Mouse (Mus musculus) cerebellum, adult 9-10 months (tissue): ENCODE data around the gene Zfp689.
A peak's percentile ranks its signal among the peaks of the same experiment; 100 is the strongest.
"Not testable (repeated sequence)": the region's sequence is repeated elsewhere in the genome, so short reads cannot be mapped to it uniquely, and the experiment has no call there.

Experiments used
- DNase-seq: peaks from one replicate; pipeline ENCODE4 v3.0.0; 2022

Zfp689 gene

GRCm38 (mm10) chr7:127448521-127449300 is at the start of gene Zfp689:
Gene Zfp689 (minus strand): TSS chr7:127449158.
- peak; percentile 98 for DNase-seq

GRCm38 (mm10) chr7:127498407-127498806 is 49.4 kb upstream of the Zfp689 start:
- DNase-seq = no peak

- no peak for DNase-seq
These were observed 48.4 kb upstream of the Zfp689 start for GRCm38 (mm10) chr7:127497382-127497781.

- no peak for DNase-seq
These were observed 45.7 kb upstream of the Zfp689 start for GRCm38 (mm10) chr7:127494648-127495047.

DNA sequence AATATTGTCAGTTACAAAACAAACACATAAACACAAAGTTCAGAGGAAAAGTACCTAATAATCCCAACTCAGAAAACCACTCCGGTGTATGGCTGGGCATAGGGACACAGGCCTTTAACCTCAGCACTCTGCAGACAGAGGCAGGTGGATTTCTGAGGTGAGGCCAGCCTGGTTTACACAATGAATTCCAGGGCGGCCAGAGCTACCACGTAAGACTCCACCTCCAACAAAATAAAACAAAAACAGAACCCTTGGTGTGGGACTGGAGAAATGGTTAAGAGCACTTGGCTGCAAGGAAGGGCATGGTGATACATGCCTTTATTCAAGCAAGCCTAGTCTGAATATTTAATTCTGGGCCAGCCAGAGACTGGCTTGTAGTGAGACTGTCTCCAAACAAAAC is 42.9 kb upstream of the Zfp689 start:
- no peak for DNase-seq

DNA sequence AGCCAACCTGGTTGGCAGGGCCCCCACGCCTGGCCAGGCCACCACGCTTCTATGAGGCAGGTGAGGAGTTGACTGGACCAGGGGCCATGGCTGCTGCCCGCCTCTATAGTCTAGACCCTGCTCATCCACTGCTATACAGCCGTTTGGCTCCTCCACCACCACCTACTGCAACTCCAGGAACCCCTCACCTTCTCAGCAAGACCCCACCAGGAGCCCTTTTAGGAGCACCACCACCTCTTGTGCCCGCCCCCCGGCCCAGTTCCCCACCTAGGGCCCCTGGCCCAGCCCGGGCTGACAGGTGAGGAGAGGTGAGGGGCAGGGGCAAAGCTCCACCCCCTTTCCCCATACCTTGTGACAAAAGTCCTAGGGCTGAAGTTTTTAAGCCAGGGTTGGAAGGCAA is 41.0 kb upstream of the Zfp689 start:
- DNase-seq = no peak

DNA sequence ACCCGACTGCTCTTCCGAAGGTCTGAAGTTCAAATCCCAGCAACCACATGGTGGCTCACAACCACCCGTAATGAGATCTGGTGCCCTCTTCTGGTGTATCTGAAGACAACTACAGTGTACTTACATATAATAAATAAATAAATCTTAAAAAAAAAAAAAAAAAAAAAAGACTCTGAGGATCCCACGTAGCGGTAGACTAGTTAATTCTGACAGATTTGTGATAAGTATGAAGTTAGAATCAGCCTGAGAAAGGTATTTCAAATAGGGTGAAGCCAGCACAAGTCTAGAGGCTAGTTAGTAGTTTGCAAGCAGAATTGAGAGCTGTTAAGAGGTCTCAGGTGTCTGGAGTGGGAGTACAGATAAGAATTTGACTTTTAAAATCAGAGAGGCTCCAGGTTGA is 39.4 kb upstream of the Zfp689 start:
- DNase-seq = not testable (repeated sequence)

DNA sequence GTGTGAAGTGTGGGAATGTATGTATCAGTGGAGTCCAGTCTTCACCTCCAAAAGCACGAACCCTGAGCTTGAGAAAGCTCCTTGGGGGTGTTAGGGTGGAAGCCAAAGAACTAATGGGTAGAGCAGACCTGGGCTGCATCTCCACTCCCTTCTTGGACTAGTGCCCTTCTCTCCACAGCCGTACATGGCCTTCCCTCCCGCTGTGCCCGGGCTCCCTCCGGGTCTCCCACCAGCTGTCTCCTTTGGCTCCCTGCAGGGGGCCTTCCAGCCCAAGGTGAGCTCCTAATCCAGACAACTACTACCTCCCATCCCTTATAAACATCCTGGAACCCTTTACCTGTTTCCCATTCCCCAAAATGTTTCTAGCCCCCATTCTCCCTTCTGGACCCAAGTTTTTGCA is 36.5 kb upstream of the Zfp689 start:
- peak; percentile 65 for DNase-seq

- DNase-seq = no peak
These were observed 31.4 kb upstream of the Zfp689 start for GRCm38 (mm10) chr7:127480321-127480720.

DNA sequence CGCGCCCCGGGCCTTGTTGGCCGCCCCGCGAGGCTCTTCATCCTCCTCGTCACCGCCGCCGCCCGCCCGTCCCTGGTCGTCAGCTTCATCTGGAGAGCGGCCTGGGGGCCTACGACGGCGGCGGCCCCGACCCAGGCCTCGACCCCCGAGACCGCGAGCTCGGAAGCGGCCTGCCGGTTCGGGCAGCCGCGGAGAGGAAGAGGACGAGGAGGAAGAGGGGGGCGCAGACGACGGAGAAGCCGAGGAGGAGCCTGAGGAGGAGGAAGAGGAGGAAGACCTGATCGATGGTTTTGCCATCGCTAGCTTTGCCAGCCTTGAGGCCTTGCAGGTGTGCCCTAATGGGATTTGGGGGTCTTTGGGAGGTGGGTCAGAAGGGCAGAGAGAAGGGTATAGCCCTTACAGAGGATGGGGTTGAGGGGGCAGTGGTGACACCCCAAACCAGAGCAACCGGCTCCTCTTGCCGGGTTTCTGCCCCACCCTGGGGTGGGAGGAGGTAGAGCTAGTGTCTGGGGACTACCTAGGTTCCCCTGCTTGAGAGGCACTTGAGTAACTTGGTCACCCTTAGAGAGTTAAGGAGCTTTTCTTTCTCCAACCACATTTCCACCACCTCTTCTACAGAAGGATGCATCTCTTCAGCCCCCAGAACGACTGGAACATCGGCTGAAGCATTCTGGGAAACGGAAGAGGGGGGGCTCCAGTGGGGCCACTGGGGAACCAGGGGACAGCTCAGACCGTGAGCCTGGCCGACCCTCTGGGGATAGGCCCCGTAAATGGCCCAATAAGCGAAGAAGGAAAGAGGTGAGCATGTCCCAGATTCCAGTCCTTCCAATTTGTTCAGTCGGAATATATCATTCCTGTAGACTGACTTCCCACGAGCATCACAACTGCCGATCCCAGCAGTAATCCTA is 30.6 kb upstream of the Zfp689 start:
- no peak for DNase-seq

DNA sequence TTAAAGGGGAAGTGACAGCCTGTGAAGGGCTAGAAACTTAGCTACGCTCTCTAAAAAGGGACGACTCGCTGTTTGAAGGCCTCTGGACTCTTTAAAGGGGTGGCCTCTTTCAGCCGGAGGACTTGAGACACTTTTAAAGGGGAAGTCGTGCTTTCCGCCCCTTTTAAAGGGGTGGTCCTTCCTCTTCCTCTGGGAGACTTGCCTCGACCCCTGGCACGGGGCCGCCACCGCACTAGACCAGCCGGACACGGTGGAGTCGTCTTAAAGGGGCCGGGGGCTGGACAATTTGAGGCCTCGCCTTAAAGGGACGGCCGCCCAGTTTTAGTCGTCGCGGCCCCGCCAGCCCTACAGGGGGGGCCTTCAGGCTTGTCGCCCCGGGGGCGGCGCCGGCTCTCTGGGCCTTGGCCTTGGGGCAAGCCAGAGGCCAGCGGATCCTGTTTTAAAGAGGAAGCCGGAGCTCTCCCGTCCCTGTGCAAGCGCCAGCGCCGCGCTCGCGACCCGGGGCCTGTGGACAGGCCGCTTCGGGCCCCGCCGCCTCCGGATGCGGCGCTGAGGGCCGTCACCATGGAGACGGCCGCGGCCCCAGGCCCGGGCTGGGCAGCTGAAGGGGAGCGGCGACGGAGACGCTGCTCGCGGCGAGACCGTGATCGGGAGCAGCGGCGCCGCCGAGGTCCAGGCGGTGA is 29.8 kb upstream of the Zfp689 start, which contains the start of gene Fbrs:
Gene Fbrs (plus strand): TSS at position 565 of the 683 bp plus-strand sequence.
- peak; percentile 97 for DNase-seq

DNA sequence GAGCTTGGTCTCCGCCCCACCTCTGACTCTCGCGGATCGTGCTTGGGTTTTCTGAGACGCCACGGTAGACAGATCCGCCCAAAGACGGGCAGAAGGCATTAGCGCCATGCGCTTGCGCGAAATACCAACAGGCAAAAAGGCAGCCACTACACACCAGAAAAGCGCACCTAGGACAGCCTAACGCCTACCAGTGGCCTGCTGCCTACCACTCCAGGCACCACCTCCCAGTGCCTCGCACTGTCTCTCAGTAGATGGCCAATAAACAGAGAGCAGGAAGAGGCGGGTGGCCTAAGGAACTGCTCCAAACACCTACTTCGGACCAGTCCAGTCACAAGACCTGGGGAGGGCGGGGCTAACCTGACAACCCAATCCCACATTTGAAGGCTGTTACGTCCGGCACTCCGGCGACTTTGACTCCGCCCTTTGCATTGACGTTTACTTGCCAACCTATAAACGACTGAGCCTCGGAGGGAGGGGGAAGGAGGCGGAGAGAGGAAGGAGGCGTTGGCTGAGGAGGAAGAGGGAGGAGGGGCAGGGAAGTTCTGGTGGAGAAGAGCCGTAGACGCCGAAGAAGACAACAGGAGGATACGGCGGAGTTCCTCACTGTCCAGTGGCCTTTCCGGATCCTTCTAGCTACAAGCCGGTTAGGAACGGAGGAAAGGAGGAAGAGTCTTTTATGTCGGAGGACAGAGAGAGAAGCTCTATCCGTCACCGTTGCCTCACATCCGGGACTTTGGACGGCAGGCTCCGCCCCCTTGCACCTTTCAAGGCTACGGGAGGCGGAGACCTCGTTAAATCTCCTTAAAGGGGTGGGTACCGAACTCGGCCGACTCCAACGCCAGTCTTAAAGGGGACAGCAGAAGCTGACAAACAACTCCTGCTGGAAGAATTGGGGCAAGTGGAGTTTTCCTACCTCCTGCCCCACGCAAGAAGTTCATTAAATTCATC is 29.0 kb upstream of the Zfp689 start:
- DNase-seq = peak; percentile 100

DNA sequence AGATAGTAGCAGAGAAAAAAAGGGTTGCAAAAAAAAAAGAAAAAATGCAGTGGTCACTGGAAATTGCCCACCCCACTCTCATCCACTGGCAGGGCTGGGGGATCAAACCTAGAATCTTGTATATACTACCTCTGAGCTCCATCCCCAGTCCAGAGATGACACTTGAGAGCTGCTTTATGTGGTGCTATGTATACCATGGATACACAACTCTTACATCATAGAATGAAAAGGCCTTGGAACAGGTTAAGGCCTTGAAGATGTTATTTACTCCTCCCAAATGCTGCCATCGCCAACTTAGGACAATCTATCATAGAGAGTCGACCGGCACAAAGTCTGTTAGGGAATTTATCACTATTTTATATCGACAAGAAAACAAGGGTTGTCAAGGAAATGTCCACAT is 27.9 kb upstream of the Zfp689 start:
- DNase-seq = peak; percentile 65

GRCm38 (mm10) chr7:127476336-127476735 is 27.4 kb upstream of the Zfp689 start:
- DNase-seq = peak; percentile 75

DNA sequence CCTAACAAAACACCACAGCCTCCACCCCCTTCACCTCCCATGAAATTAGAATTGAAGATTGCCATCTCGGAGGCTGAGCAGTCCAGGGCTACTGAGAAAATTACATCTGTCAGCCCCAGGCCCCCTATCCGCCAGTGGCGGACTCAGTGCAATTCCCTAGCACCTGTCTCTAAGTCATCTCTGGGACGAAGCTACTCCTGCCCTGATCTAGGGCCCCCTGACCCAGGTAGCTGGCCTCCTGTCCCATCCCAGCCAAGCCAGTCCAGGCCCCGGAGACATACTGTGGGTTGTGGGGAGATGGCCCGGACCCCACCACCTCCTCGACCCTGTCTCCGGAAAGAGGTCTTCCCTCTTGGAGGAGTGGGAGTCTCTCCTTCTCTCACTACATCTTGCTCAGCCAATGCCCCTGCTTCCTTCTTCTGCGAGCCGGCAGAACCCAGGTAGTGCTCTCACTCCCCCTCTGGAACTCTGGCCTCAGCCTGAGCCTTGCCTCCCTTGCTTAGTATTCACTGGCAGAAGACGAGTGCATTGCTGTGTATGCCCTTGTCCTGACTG is 26.3 kb upstream of the Zfp689 start:
- peak; percentile 58 for DNase-seq

DNA sequence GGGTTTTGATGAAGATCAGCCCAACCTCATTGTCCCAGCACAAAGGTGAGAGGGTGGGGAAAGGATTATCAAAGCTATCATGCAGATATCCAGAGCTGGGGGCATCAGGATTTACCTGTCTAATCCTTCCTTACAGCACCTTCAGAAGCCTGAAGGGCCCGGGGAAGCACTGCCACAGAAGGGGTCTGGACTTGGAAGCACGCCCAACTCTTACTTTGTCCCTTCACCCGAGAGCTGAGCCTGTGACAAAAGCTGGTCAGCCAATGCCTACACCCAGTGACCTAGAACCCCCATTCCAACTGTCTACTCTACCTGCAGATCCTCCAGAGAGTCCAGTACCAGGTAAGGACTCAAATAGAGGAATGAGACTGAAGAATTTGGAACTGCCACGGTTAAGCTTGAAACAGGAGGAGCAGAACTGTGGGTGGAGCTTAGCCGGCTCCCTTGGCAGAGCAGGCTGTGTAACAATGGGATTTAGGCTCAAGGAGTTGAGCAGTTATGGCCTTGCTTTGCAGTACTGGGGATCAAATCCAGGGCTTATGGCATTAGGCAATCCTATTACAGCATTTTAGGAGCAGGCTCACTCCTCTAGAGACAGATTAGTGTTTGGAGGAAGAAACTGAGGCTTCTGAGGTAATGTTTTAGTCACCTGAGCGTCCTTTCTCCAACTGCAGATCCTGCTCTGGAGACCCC is 25.6 kb upstream of the Zfp689 start:
- DNase-seq = no peak

- DNase-seq = no peak
These were observed 24.7 kb upstream of the Zfp689 start for GRCm38 (mm10) chr7:127473705-127474104.

GRCm38 (mm10) chr7:127472060-127472459 is 23.1 kb upstream of the Zfp689 start:
- no peak for DNase-seq

DNA sequence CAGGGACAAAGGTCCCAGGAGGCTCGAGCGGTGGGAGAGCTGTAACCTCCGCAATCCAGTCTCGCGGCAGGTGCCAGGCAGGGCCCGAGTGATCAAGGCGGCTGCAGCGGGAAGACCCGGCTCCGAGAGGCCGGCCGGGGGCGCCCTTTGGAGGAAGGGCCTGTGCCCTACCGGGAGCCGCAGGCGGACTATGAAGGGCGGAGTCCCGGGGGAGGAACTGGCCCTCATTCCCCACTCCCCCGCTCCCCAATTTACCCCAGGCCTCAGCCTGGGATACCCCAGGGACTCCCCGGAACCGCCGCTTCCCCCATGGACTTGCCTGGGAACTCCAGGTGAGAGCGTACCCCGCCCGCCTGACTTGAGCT is 22.7 kb upstream of the Zfp689 start:
- peak; percentile 60 for DNase-seq

DNA sequence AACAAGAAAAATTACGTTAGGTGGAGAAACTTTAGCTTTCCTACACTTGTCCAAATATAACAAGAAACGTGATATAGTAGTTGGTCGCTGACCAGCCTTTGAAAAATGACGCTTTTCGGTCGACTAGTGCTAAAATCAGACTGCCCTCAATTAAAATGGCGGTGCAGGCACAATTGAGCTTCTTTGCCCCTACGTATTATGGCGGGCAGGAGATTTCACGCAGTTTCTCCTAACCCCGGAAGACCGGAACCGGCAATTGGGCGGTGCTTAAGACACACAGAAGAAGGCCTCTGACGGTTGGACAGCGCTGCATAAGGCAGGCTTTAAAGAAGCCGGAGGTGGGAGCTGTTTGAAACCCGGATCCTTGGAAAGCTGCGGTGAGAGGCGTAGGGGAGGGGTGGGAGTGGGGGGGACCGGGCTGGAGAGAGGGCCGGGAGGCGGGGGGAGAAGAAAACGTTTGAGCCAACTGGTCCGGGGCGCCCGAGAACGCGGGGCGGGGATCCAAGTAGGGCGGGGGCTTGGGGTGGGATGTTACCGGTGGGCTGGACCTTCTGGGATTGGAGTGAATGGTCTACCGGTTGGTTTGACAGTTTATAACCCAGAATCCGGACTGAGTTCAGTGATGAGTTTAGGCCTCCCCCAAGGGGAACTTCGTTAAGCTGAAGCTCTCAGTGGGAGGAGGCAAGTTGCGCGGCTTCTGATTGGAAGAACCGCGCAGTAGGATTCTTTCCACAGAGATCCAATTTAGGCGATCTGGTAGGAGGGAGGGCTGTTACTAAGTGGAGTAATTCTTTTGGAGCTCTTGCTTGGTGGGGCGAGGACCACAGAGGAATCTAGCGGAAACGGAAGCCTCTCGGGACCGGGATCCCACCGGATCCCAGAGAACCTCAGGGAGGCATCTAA is 22.0 kb upstream of the Zfp689 start:
- peak; percentile 95 for DNase-seq
